Mouse (Mus musculus) heart, adult 8-10 months (tissue): ENCODE measurements at regions not wholly inside any gene's neighbourhood (a gene's known extent, or its start where the extent isn't known, plus 50 kb on each side); places are given as distances from the start of the nearest gene placed in this dataset.

Source experiments
- DNase-seq: peaks from one replicate; pipeline ENCODE4 v3.0.0; 2022; ENCODE audit warnings: low spot score

GRCm38 (mm10) chr10:12059728-12060127, 716.5 kb downstream of the Epm2a start:
- DNase-seq, result no peak

DNA sequence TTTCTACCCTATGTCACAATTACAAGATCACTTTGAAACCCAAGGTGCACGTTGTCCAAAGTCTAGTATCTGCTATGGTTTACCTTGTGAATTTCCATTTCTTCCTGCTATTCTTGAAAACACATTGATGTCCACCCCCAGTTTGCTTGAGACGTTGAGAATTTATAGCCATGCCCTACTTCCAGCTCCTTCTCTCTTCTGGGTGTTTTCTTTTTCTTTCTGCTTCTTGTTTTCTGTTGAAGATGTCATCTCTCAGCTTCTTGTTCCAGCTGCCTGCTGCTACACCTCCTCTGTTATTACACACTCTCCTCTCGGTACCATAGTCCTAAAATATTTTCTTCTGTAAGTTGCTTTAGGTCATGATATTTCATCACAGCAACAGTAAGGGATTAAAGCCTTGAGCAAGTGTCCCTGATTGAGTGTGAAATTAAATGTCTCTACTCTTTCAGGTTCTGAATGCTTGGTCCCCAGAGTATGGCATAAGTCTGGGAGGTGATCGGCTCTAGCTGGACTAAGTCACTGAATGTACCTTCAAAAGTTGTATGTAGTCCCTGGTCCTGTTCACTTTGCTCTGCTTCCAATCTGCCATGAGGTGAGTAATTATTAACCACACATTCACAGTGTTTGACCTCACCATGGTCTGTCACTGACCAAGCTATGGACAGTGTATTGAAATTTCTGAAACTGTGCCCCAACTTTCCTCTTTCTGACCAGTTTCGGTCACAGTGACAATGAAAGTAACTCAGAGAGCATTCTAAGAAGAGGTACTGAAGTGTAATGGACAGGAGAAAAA, 718.1 kb downstream of the Epm2a start:
- no peak for DNase-seq

DNA sequence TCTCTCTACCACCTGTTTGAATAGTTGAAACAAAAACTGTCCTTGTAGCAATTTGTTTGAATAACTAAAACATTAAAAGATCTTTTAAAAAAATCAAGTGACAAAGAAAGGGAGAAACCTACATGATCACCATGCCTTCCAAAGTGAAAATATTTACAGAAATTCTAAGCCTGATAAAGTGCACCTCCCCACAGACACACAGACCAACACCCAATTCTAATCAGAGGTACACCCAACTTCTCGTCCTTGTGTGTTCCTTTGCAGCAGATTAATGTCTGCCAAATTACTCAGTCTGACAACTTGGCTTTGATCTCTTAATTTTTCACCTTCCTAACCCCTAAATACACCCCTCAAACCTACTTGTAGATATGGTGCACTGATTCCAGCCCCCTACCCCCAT, 719.1 kb downstream of the Epm2a start:
- DNase-seq, result no peak

- DNase-seq, result no peak
Observed at GRCm38 (mm10) chr10:12083961-12084360, 740.8 kb downstream of the Epm2a start.

DNA sequence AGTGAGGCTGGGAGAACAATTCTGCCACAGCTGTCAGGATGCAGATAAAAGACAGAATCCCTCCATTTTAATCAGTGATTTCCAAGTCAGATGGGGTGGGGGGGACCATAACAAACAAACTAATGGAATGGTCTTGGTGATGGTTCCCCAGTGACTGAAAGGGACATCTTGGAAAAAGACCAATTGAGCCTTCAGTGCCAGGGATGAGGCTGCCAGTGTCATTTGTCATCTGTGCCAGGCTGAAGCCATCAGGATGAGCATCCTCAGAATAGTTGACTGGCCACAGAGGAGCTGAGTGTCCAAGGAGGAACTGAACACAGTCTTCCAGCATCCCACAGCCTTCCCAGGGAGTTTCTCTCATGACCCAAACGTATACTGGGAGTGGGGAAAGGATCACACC, 749.3 kb downstream of the Epm2a start:
- DNase-seq, result no peak

DNA sequence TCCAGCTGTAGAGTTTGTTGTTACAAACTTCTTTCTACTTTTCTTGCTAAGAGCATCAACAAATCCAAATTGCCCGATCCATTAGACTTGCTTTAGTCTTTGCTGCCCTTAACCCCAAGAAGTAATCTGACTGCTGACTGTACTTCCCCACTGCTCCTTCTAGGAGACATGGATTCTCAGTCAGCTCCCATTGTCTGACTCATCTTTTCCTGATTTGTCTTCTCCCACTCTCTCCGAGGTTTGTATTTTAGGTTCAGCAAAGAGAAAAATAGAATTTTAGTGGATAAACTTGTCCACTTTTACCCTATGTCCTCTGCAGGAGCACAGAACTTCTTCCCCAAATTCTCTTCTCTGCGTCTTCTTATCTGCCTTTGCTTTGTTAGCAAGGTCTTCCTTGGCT, 753.5 kb downstream of the Epm2a start:
- DNase-seq, result no peak

DNA sequence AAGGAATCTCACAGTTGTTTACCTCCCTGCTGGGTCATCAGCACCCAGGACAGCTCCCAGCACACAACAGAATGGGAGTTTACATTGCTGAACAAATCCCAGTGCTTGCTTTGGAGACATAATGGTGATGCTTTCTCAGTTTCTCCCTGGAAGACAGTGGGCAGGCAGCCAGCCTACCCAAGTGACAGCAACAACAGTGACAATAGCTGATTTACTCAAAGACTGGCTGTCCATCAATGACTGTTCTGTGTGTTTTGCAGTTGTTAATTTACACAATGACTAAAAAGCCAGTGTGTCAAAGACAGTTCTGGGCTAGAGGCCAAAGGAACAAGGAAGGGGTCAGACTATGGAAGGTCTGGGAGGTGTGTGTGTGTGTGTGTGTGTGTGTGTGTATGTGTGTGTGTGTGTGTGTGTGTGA, 762.2 kb downstream of the Utrn start:
- no peak for DNase-seq

DNA sequence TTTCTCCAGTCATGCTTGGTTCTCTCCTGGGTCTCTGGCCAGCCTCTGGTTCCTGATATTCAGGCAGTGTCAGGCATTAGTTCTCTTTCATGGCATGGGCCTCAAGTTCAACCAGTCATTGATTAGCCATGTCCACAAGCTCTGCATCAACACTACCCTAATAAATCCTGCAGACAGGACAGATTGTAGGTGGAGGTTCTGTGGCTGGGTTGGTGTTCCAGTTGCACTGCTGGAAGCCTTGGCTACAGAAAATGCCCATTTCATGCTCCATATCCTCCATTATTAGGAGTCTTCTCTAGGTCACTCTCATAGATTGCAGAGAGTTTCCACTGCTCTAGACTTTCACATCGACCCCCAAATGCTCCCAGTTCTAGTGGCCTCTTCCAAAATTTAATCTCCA, 757.4 kb downstream of the Utrn start:
- DNase-seq, result no peak

DNA sequence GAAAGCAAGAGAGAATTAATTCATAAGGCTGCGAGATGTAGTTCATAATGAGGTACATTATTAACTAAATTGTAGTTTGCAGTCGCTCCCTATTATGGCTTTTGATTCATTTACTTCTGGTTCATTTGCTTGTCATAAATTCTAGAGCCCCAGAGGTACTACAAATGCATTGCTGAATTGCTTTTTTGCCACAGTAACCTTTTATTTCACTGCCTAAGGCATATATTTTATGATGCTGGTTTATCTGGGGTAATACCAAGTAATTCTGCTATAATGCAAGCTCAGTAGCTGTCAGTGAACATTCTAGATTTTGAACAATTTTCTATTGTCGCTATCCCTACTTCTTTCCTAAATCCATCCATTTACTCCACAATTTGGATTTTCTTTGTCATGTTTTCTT, 753.4 kb downstream of the Utrn start:
- DNase-seq, result no peak

- DNase-seq, result no peak
Observed at GRCm38 (mm10) chr10:12116662-12117303, 752.4 kb downstream of the Utrn start.

- no peak for DNase-seq
Observed at GRCm38 (mm10) chr10:12124272-12124671, 744.9 kb downstream of the Utrn start.

DNA sequence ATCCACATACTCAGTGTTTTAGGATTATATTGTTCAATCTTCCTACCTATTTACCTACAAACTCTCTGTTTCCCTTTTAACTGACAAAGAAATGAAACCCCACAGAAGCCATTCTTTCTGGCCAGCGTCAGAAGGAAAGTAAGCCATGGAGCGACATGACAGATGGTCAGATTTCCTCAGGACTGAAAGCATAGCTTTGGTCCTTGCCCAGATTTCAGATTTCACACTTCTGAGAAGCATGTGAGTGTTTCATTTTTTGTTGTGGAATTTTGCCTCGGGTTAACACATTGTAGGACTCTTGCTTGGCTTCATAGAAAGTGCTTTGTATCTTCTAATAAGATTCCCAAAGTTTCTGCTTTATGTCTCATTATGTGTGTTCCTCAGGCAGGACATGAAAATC, 739.7 kb downstream of the Utrn start:
- no peak for DNase-seq

- DNase-seq, result no peak
Observed at GRCm38 (mm10) chr10:12144691-12145090, 724.5 kb downstream of the Utrn start.

- DNase-seq, result no peak
Observed at GRCm38 (mm10) chr10:12146942-12147537, 722.1 kb downstream of the Utrn start.

GRCm38 (mm10) chr10:12170243-12170642, 698.9 kb downstream of the Utrn start:
- DNase-seq, result no peak

DNA sequence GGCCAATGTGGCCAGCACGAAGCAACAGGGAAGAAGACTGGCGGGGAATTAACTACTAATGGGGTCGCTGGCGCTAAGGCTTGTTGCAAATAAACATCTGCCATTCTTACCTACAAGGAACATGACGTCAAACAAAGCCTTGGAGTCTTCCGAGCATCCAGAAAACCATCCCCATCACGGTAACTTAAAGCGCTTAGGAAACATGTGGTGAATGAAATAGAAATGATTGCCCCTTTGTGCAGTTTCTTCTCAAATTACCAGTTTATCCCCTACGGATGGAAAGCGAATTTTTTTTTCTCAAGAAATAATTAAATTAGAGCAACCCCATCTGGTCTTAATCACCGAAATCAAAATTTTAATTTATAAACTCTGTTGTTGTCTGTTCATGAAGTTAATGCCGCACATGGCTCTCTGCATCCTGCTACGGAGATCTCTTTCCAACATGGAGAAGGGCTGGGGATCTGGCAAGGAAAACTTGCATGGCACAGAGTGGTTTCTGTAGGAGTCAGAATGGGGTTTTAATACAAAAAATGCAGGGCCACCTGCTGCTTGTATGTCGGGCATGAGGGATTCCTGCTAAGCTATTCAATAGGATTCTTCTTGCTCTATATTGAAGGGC, 694.9 kb downstream of the Utrn start:
- no peak for DNase-seq

DNA sequence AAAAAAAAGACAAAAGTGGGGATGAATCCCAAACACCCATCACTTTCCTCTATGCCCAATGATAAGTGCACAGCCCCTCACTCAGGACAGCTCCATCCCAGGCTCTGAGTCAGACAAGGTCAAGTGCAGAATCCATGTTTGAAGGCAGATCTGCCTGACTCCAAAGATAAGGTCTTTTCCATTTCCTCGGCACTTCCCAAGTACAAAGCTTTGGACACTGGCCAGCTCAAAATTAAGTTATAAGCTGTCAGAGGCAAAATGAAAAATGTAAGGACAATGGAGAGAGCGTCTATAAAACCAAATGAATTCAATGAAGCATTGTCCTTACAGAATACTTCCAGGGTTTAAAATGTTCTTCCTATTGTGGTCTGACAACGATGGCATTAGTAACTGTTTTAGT, 694.0 kb downstream of the Utrn start:
- no peak for DNase-seq

DNA sequence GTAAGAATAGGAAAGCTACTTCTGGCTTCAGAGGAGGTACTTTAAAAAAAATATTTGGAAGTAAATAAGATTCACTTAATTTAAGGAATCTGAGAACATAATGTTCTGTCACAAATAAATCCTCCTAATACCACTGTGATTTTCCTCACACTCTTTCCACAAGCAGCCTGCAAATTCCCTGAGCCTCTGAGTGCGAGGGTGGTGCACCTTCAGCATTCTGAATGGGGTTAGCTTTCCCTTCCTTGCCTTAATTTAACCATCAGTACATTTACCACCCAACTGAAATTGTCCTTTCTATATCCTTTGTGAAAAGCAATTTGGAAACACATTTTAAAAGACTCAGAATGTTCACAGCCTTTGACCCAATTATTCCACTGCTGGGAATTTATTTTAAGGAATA, 691.7 kb downstream of the Utrn start:
- DNase-seq, result no peak

DNA sequence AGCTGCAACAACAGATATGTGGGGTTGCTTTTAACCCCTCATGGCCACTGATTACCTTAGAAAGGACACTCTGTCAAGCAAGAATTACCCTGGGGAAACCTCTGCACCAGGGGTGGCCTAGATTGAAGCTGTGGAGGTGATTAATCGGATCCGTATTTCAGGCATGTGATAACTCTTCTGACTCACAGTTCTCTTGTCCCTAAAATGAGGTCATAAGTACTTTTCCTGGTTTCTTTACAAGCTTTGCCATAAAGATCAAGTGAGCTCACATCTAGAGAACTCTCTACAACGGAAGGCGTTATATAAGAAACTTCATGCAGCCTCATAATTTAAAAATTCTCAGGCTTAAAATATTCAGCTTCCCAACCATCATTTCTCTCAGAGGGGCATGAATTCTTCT, 688.2 kb downstream of the Utrn start:
- no peak for DNase-seq

DNA sequence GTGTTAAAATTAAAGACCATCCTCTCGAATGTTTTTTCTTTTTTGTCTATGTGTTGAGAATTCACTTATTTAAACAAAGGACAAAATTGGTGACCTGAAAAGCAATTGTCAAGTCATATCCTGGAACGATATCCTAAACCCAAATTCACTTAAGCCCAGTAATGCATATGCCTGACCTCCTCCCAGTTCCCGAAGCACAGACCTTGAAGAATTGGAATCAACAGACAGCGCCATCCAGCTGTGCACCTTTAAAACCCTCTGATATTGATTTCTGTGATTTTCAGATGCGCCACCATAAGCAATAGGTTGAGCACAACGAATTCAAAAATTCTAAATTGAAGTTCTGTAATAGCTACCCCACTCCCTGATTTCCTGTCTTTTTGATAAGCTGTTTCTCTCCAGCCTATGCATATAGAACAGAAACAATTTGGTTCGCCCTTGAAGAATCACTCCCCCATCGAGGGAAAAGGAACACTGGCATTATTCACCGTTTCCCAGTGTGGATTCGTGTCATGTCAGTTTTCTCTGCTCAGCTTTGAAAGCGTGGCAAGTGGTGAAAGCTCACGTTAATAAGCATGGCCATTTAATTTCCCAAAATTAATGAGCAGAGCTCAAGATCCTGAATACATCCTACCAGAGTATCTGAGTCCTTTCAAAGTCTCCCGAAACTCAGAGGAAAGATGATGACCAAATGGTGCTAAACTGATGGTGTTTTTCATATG, 682.1 kb downstream of the Utrn start:
- no peak for DNase-seq

- DNase-seq, result no peak
Observed at GRCm38 (mm10) chr10:12187669-12188342, 681.4 kb downstream of the Utrn start.
